ENCODE assay signal across 13 mouse cellular contexts in genomic region chr13:111532178-111532948, GRCm38 (mm10). TPM values are rescaled to one million over a fixed set of nuclear protein-coding genes. Genes with fewer than 3 reads are reported as not detected.
A peak's percentile ranks its signal among the peaks of the same experiment; 100 is the strongest.
DNase-seq lines count a peak whose midpoint lies in the region; TF ChIP-seq lines count a peak whose summit lies in the region.
"Had no signal": no experiment of that assay in that cellular context is flagged by ENCODE, and none has a peak within 500 bp of the region (broad histone marks: within the 10 kb centered on the region; RNA-seq: fewer than 3 reads in every experiment).

No protein-coding gene starts in this region.

- no peaks in the 10 kb centered on the region for H3K4me1 ChIP-seq in lung, adult 2 months (ENCODE audit: control insufficient read depth, insufficient read depth, low read length)
- H3K4me1 ChIP-seq: midbrain, embryonic 10.5 days had no signal

- TF ChIP-seq CTCF in lung, adult 2 months (IDR thresholded peaks at IDR 0.05; ENCODE audit: insufficient read depth, low read length) = no peak
- peak; percentile 33; the same call in 1 of the 2 replicates for TF ChIP-seq CTCF in brain, embryonic 14.5 days (IDR thresholded peaks at IDR 0.05; ENCODE audit: borderline replicate concordance, extremely low read depth, insufficient read depth, insufficient read length)

- peak; percentile 32 to 35 for DNase-seq in cerebellum, postnatal 10 days
- no peak for DNase-seq in cerebellum, postnatal 4 days (ENCODE audit: low spot score in 2 of 2)
- DNase-seq in lung, postnatal 36 days = peak; percentile 30
- no peak for DNase-seq in lung, adult 2 months
- peak; percentile 7 for DNase-seq in brain, embryonic 14.5 days (ENCODE audit: low read depth)
- peak; percentile 10 for DNase-seq in thymus, postnatal 0 days (ENCODE audit: low spot score)
- no peak for DNase-seq in layer of hippocampus, postnatal 10 days (ENCODE audit: low spot score in 2 of 2)
- DNase-seq in urinary bladder, postnatal 36 days (ENCODE audit: low spot score in 2 of 2) = no peak
- DNase-seq: cerebellum, adult 18-20 months; heart, postnatal 10 days; right cerebral cortex, postnatal 14 days had no signal

- 92% methylated on average over 16 of the region's 16 CpGs for WGBS in lung, adult 2 months

- TF ChIP-seq POLR2A in lung, adult 2 months (IDR thresholded peaks at IDR 0.05; ENCODE audit: borderline replicate concordance, extremely low read depth, low read depth, low read length) = no peak
- no peak for TF ChIP-seq POLR2A in brain, embryonic 14.5 days (IDR thresholded peaks at IDR 0.05; ENCODE audit: borderline replicate concordance, extremely low read depth, insufficient read depth, insufficient read length, poor library complexity, severe bottlenecking)

- no peak overlapping the region for H3K4me3 ChIP-seq in lung, adult 2 months (replicated peaks; ENCODE audit: extremely low read depth, low read depth, low read length)
- H3K4me3 ChIP-seq: midbrain, embryonic 10.5 days had no signal

RNA-seq across cellular contexts. Expression of gene Gm49496, which starts 17.4 kb away (rescaled TPM):
- polyA plus RNA-seq in lung, adult 2 months (2012; rRNA removed) = not detected in 2 replicates
- polyA plus RNA-seq in brain, embryonic 14.5 days (2012; rRNA removed) = not detected in 2 replicates
- not detected in 2 replicates for polyA plus RNA-seq in thymus, postnatal 0 days (2015; fragmentation: Nextera tagmentation; extraction: Ambion mirVana)
- total RNA-seq in layer of hippocampus, postnatal 10 days (2021) = not detected
- total RNA-seq: heart, postnatal 10 days had no signal
- polyA plus RNA-seq: forebrain, embryonic 11.5 days; midbrain, embryonic 10.5 days had no signal

RNA-seq across cellular contexts. Expression of gene Gpbp1, which starts 42.5 kb away (rescaled TPM):
- 1.7 and 3.9 TPM in 2 replicates for polyA plus RNA-seq in lung, adult 2 months (2012; rRNA removed)
- 44.2 and 55.3 TPM in 2 replicates for polyA plus RNA-seq in brain, embryonic 14.5 days (2012; rRNA removed)
- polyA plus RNA-seq in thymus, postnatal 0 days (2015; fragmentation: Nextera tagmentation; extraction: Ambion mirVana) = 98.7 and 103 TPM in 2 replicates
- 10 to 100 TPM; 75.1 to 82.4 TPM for total RNA-seq in layer of hippocampus, postnatal 10 days (2021)

Comparison
In these comparisons a context has a peak if more than half of its experiments do, and no peak if none do; other contexts are left out.
1. DNase-seq: peak in cerebellum, postnatal 10 days (2 of 2), lung, postnatal 36 days (single experiment), brain, embryonic 14.5 days (single experiment) and thymus, postnatal 0 days (single experiment); none in cerebellum, postnatal 4 days (0 of 2), lung, adult 2 months (single experiment), layer of hippocampus, postnatal 10 days (0 of 2) and urinary bladder, postnatal 36 days (0 of 2).